Mouse (Mus musculus) midbrain, postnatal 0 days (tissue): ENCODE data around the gene Ptf1a. TPM values are rescaled to one million over a fixed set of nuclear protein-coding genes. Genes with fewer than 3 reads are reported as not detected.
A peak's percentile ranks its signal among the peaks of the same experiment; 100 is the strongest.

ENCODE experiments used
- ATAC-seq: fragments of 200-750 bp; cut with Nextera tagmentation; 2 replicates; pipeline ENCODE4 v1.8.0; 2017; ENCODE audit warnings: moderate number of reproducible peaks, mild to moderate bottlenecking, moderate TSS enrichment, moderate library complexity; ENCODE audit not compliant: low FRiP score
- DNase-seq: peaks from one replicate; pipeline ENCODE4 v3.0.0-alpha.2; 2015; ENCODE audit warnings: low spot score
- H3K27ac ChIP-seq: fragments of 300-500 bp; sonication (generic); 2 replicates; pipeline ENCODE4 v1.5.1; 2014; ENCODE audit warnings: low read depth, mild to moderate bottlenecking, low read length, mixed read lengths
- H3K27me3 ChIP-seq: fragments of 300-500 bp; sonication (generic); 2 replicates; pipeline ENCODE4 v1.6.1; 2014; ENCODE audit warnings: low read length, control low read depth, mixed read lengths; ENCODE audit not compliant: insufficient read depth
- H3K36me3 ChIP-seq: fragments of 300-500 bp; sonication (generic); 2 replicates; pipeline ENCODE4 v1.6.1; 2014; ENCODE audit warnings: low read length, control low read depth, mixed read lengths; ENCODE audit not compliant: insufficient read depth
- H3K4me1 ChIP-seq: fragments of 300-500 bp; sonication (generic); 2 replicates; pipeline ENCODE4 v1.6.1; 2014; ENCODE audit warnings: mild to moderate bottlenecking, control low read depth, antibody characterized with exemption, low read length, mixed read lengths; ENCODE audit not compliant: insufficient read depth
- H3K4me2 ChIP-seq: fragments of 300-500 bp; sonication (generic); 2 replicates; pipeline ENCODE4 v1.6.1; 2014; ENCODE audit warnings: low read depth, mild to moderate bottlenecking, low read length, mixed read lengths; ENCODE audit not compliant: poor library complexity, severe bottlenecking
- H3K4me3 ChIP-seq: fragments of 300-500 bp; sonication (generic); 2 replicates; pipeline ENCODE4 v1.5.1; 2014; ENCODE audit warnings: low read depth, mild to moderate bottlenecking, low read length, moderate library complexity
- H3K9ac ChIP-seq: fragments of 300-500 bp; sonication (generic); replicated peaks from 2 replicates; pipeline ENCODE4 v1.6.1; 2014; ENCODE audit warnings: mild to moderate bottlenecking, low read length, moderate library complexity, mixed read lengths; ENCODE audit not compliant: poor library complexity, severe bottlenecking
- H3K9me3 ChIP-seq: fragments of 300-500 bp; sonication (generic); 2 replicates; pipeline ENCODE4 v1.6.1; 2016; ENCODE audit warnings: low read length, control low read depth
- CTCF ChIP-seq: IDR thresholded peaks from 2 replicates; pipeline ENCODE4 v1.5.1; 2016; ENCODE audit warnings: antibody characterized with exemption, mild to moderate bottlenecking
- WGBS: fragments of 180-500 bp; shearing (Covaris S2); extraction: QIAGEN DNeasy Blood & Tissue Kit; methylation state at CpG from one replicate; pipeline ENCODE4 v1.1.7; 2014; 5-methylcytosine and 5-hydroxymethylcytosine counted together
- polyA plus RNA-seq: library from polyadenylated mRNA; unstranded; fragments of >200 nt; fragmentation: Nextera tagmentation; extraction: Ambion mirVana; gene quantifications from 2 replicates; pipeline ENCODE4 v1.2.1, GENCODE M21; 2015
- total RNA-seq: library from RNA; depleted of rRNA; stranded (reverse); fragments of >200 nt; gene quantifications from 2 replicates; pipeline ENCODE4 v1.2.3, GENCODE M21; 2014; rRNA removed

Gene Ptf1a
- total and polyA plus RNA-seq, 2 experiments from 2014 or later, result 3.0 TPM; not detected in 1

DNA sequence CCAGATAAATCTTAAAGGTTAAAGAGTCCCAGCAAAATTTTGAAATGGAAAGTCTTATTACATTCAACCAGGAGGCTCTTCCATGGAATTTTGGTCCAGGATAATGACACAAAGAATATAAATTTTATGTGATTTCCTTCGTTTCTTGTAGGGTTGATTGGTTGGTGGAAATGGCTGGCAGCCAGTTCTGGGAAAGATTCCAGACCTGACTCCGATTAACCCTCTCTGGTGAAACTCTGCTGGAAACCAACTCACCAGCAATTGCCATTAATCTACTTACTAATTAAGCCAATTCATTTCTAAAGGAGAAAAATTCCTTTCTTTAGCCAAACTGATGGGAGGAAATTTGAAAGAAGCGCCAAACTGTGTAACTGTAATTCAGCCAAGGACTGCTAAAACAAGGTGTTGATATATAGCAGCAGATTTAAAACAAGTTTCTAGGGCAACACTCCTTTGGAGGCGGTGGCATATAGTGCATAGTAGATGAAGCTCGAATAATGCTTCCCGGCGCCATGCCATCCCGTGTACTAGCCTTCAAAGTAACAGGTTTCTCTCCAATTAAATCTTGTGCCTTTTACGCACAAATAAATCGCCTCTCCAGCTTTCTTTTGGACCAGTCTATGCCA is 10.5 kb downstream of the Ptf1a start:
- Histone ChIP-seq H3K4me1 (no peaks in the 10 kb centered on the region), H3K9me3 (no peaks in the 10 kb centered on the region), H3K27me3 (peaks cover 69% of the 10 kb centered on the region), H3K4me3 (no peak overlapping the region), H3K9ac (no peak overlapping the region), H3K4me2 (no peak overlapping the region), H3K27ac (no peak overlapping the region), H3K36me3 (no peaks in the 10 kb centered on the region)
- DNase-seq (peak; percentile 62), ATAC-seq (no peak)
- WGBS, result 13% methylated on average over 10 of the region's 10 CpGs
- TF ChIP-seq CTCF, result no peak

GRCm38 (mm10) chr2:19458785-19459184 is 13.3 kb downstream of the Ptf1a start:
- Histone ChIP-seq H3K4me3 (no peak overlapping the region), H3K9me3 (no peaks in the 10 kb centered on the region), H3K27me3 (peaks cover 41% of the 10 kb centered on the region), H3K9ac (no peak overlapping the region), H3K4me2 (no peak overlapping the region), H3K36me3 (no peaks in the 10 kb centered on the region), H3K27ac (no peak overlapping the region), H3K4me1 (no peaks in the 10 kb centered on the region)
- 30% methylated on average over 2 of the region's 2 CpGs for WGBS
- no peak for TF ChIP-seq CTCF
- DNase-seq (no peak), ATAC-seq (no peak)

GRCm38 (mm10) chr2:19461940-19462339 is 16.5 kb downstream of the Ptf1a start:
- TF ChIP-seq CTCF, result no peak
- H3K4me1 ChIP-seq, result no peaks in the 10 kb centered on the region
- no peak overlapping the region for H3K4me3 ChIP-seq
- no peak overlapping the region for H3K27ac ChIP-seq
- no peaks in the 10 kb centered on the region for H3K9me3 ChIP-seq
- WGBS, result 40% methylated on average over 2 of the region's 2 CpGs
- H3K9ac ChIP-seq, result no peak overlapping the region
- H3K27me3 ChIP-seq, result peaks cover 14% of the 10 kb centered on the region
- no peak overlapping the region for H3K4me2 ChIP-seq
- no peak for DNase-seq
- no peak for ATAC-seq
- H3K36me3 ChIP-seq, result no peaks in the 10 kb centered on the region

DNA sequence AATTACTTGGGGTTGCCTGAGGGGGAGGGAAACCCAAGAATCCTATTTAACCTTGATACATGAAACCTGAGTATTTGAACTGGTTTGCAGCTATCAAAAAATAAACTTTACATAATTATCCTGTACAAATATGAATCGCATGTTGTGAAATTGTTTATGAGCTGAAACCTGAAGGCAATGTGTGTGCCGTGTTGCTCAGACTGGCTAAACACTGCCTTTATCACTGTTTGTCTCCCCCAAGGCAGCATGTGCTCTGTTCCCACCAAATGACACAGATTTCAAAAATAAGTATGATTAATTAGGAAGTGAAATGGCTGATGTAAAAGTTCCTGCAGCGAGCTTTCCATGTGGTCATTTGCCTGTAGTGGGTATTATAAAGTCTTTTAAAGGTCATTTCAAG is 44.8 kb downstream of the Ptf1a start:
- no peak for TF ChIP-seq CTCF
- H3K4me2 ChIP-seq, result no peak overlapping the region
- H3K4me3 ChIP-seq, result no peak overlapping the region
- no peak overlapping the region for H3K27ac ChIP-seq
- WGBS, result 85% methylated on average over 3 of the region's 3 CpGs
- DNase-seq, result no peak
- H3K9me3 ChIP-seq, result no peaks in the 10 kb centered on the region
- H3K36me3 ChIP-seq, result no peaks in the 10 kb centered on the region
- no peaks in the 10 kb centered on the region for H3K27me3 ChIP-seq
- H3K4me1 ChIP-seq, result no peaks in the 10 kb centered on the region
- ATAC-seq, result no peak
- H3K9ac ChIP-seq, result no peak overlapping the region

Other genes with a start within 250 kb of the Ptf1a start
- gene Armc3, start 246.4 kb upstream of the Ptf1a start, total RNA-seq, result 0.82 and 1.0 TPM in 2 replicates
- gene Armc3, start 246.4 kb upstream of the Ptf1a start, polyA plus RNA-seq, result 0.77 and 1.1 TPM in 2 replicates
- gene Msrb2, start 74.2 kb upstream of the Ptf1a start, total RNA-seq, result 8.3 and 9.0 TPM in 2 replicates
- 8.8 and 8.9 TPM in 2 replicates for gene Msrb2, start 74.2 kb upstream of the Ptf1a start, polyA plus RNA-seq
- 0.33 TPM in 1 of 2 replicates, not detected in the other for gene 4921504E06Rik, start 108.3 kb downstream of the Ptf1a start, total RNA-seq
- gene 4921504E06Rik, start 108.3 kb downstream of the Ptf1a start, polyA plus RNA-seq, result not detected in 2 replicates
- 6.4 and 9.4 TPM in 2 replicates for gene Otud1, start 212.1 kb downstream of the Ptf1a start, total RNA-seq
- 1.7 and 2.0 TPM in 2 replicates for gene Otud1, start 212.1 kb downstream of the Ptf1a start, polyA plus RNA-seq